Mouse (Mus musculus) liver, embryonic 13.5 days (tissue): Measurements from ENCODE around the gene Scn9a. TPM values are rescaled to one million over a fixed set of nuclear protein-coding genes. Genes with fewer than 3 reads are reported as not detected.

Experiments used
- ATAC-seq: fragments of 200-750 bp; cut with Nextera tagmentation; 2 replicates; pipeline ENCODE4 v1.8.0; 2017; ENCODE audit warnings: low read depth, mild to moderate bottlenecking, moderate number of reproducible peaks, moderate library complexity
- DNase-seq: peaks from one replicate; pipeline ENCODE4 v3.0.0; 2022
- H3K27ac ChIP-seq: fragments of 300-500 bp; sonication (generic); 2 replicates; pipeline ENCODE4 v1.5.1; 2015; ENCODE audit warnings: moderate library complexity, mild to moderate bottlenecking, inconsistent platforms
- H3K27me3 ChIP-seq: fragments of 300-500 bp; sonication (generic); 2 replicates; pipeline ENCODE4 v1.6.1; 2015; ENCODE audit warnings: mild to moderate bottlenecking, inconsistent platforms
- H3K36me3 ChIP-seq: fragments of 300-500 bp; sonication (generic); 2 replicates; pipeline ENCODE4 v1.6.1; 2015; ENCODE audit warnings: mild to moderate bottlenecking, inconsistent platforms
- H3K4me1 ChIP-seq: fragments of 300-500 bp; sonication (generic); replicated peaks from 2 replicates; pipeline ENCODE4 v1.6.1; 2015; ENCODE audit warnings: inconsistent platforms
- H3K4me2 ChIP-seq: fragments of 300-500 bp; sonication (generic); 2 replicates; pipeline ENCODE4 v1.6.1; 2015; ENCODE audit warnings: inconsistent platforms, mild to moderate bottlenecking, moderate library complexity
- H3K4me3 ChIP-seq: fragments of 300-500 bp; sonication (generic); replicated peaks from 2 replicates; pipeline ENCODE4 v1.5.1; 2015; ENCODE audit warnings: mild to moderate bottlenecking, inconsistent platforms
- H3K9ac ChIP-seq: fragments of 300-500 bp; sonication (generic); 2 replicates; pipeline ENCODE4 v1.6.1; 2015; ENCODE audit warnings: mild to moderate bottlenecking, inconsistent platforms
- H3K9me3 ChIP-seq: fragments of 300-500 bp; sonication (generic); replicated peaks from 2 replicates; pipeline ENCODE4 v1.6.1; 2016; ENCODE audit warnings: inconsistent platforms
- WGBS: fragments of 180-500 bp; shearing (Covaris S2); methylation state at CpG from one replicate; pipeline ENCODE4 v1.1.7; 2015; ENCODE audit not compliant: insufficient replicate concordance; 5-methylcytosine and 5-hydroxymethylcytosine counted together
- polyA plus RNA-seq: library from polyadenylated mRNA; unstranded; fragments of >200 nt; fragmentation: Nextera tagmentation; extraction: Ambion mirVana; gene quantifications from 2 replicates; pipeline ENCODE4 v1.2.1, GENCODE M21; 2015

Scn9a gene
- 0.02 TPM in 1 of 2 replicates, not detected in the other for polyA plus RNA-seq

GRCm38 (mm10) chr2:66634580-66635359, at the start of gene Scn9a:
TSS of gene Scn9a (minus strand) at chr2:66634962.
- H3K4me2 ChIP-seq = no peak within 1 kb of the TSS
- no peak; the same call in 1 of the 2 replicates for ATAC-seq

DNA sequence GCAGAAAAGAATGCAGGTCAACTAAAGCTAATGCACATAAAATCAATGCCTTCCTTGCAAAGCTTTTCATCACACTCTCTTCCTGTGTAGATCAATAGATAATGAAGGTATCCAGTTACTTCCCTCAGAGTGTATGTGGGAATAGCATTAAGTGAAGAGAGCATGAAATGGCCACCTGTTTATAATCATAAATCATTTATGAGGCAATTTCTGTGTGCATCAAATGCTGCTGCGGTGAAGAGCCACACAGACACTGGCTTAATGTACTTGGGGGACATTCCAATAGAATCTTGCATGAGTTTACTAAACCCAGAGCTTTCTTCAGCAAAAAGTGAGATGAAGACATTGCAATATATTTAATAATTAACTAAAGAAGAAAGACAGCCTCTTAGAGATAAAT, 27.2 kb upstream of the Scn9a start:
- Histone ChIP-seq H3K36me3 (no peaks in the 10 kb centered on the region), H3K9ac (no peak overlapping the region), H3K4me3 (no peak overlapping the region), H3K4me2 (no peak overlapping the region), H3K27me3 (no peaks in the 10 kb centered on the region), H3K4me1 (no peaks in the 10 kb centered on the region), H3K27ac (no peak overlapping the region), H3K9me3 (no peaks in the 10 kb centered on the region)
- WGBS = 59% methylated on average over 1 of the region's 1 CpGs
- no peak for DNase-seq
- no peak for ATAC-seq

More at GRCm38 (mm10) chr2:66634580-66635359, at the start of gene Scn9a:
- Histone ChIP-seq H3K4me3 (no peak within 1 kb of the TSS), H3K36me3 (no peaks in the 10 kb centered on the region), H3K9ac (no peak within 1 kb of the TSS), H3K9me3 (no peaks in the 10 kb centered on the region), H3K27ac (no peak within 1 kb of the TSS), H3K4me1 (no peaks in the 10 kb centered on the region), H3K27me3 (peaks cover 14% of the 10 kb centered on the region)
- no peak for DNase-seq
- 3% methylated on average over 25 of the region's 29 CpGs for WGBS

DNA sequence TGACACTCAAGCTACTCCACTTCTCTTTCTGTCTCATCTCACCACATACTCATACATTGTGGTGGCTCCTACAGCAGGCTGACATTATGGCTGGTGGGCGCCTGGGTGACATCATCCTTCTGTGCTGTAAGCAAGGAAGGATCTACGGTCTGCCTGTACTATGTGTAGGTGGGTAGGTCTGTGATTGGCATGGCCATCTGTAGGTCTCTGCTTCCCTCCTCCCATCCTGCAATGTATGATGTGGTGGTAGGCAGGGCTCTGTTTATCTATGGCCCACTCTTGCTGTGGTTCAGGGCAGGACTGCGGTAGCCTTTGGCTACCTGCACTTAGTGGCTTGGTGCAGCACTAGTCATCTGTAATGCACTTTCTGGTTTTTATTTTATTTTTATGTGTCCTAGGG, 21.7 kb upstream of the Scn9a start:
- Histone ChIP-seq H3K27ac (no peak overlapping the region), H3K9me3 (no peaks in the 10 kb centered on the region; the same call in 1 of the 2 replicates), H3K36me3 (no peaks in the 10 kb centered on the region), H3K4me2 (no peak overlapping the region), H3K9ac (no peak overlapping the region), H3K27me3 (no peaks in the 10 kb centered on the region), H3K4me1 (no peaks in the 10 kb centered on the region), H3K4me3 (no peak overlapping the region)
- DNase-seq (no peak), ATAC-seq (no peak)
- 81% methylated on average over 3 of the region's 3 CpGs for WGBS

DNA sequence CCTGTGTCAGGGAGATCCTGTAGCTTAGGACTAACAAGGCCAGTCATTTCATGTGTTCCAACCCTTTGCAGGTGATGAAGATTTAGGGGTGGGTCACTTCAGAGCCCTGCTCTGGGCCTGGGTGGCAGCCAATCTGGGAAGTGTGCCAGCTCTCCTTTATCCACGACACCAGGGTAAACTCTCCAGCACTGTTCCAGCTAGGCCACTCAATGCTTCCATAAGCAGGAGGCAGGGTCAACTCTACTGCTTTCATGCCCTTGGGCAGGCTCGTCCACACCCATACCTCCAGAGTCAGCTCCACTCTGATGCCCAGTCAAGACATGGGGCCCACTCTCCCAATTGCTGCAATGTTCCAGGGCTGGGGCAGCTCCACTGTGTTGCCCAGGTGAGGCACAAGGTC, 20.7 kb upstream of the Scn9a start:
- DNase-seq = no peak
- H3K4me2 ChIP-seq = no peak overlapping the region

GRCm38 (mm10) chr2:66644384-66644783, 9.6 kb upstream of the Scn9a start:
- DNase-seq = no peak

More for the DNA sequence above, 20.7 kb upstream of the Scn9a start:
- H3K4me3 ChIP-seq = no peak overlapping the region
- no peaks in the 10 kb centered on the region; the same call in 1 of the 2 replicates for H3K9me3 ChIP-seq
- H3K27me3 ChIP-seq = no peaks in the 10 kb centered on the region
- WGBS = 68% methylated on average over 2 of the region's 2 CpGs
- H3K36me3 ChIP-seq = no peaks in the 10 kb centered on the region
- H3K9ac ChIP-seq = no peak overlapping the region
- no peak overlapping the region for H3K27ac ChIP-seq
- no peaks in the 10 kb centered on the region for H3K4me1 ChIP-seq
- ATAC-seq = no peak

GRCm38 (mm10) chr2:66632728-66633127, 2.0 kb downstream of the Scn9a start:
- no peak overlapping the region for H3K27ac ChIP-seq
- H3K4me2 ChIP-seq = no peak overlapping the region
- no peaks in the 10 kb centered on the region for H3K36me3 ChIP-seq
- H3K9ac ChIP-seq = no peak overlapping the region
- no peaks in the 10 kb centered on the region for H3K9me3 ChIP-seq
- H3K4me1 ChIP-seq = no peaks in the 10 kb centered on the region
- DNase-seq = no peak
- H3K4me3 ChIP-seq = no peak overlapping the region
- 27% methylated on average over 5 of the region's 5 CpGs for WGBS
- no peak for ATAC-seq
- H3K27me3 ChIP-seq = peaks cover 14% of the 10 kb centered on the region

More at GRCm38 (mm10) chr2:66644384-66644783, 9.6 kb upstream of the Scn9a start:
- H3K9me3 ChIP-seq = no peaks in the 10 kb centered on the region
- 23% methylated on average over 5 of the region's 5 CpGs for WGBS
- ATAC-seq = no peak
- H3K27ac ChIP-seq = no peak overlapping the region
- H3K27me3 ChIP-seq = no peaks in the 10 kb centered on the region
- H3K36me3 ChIP-seq = no peaks in the 10 kb centered on the region
- H3K9ac ChIP-seq = no peak overlapping the region
- no peak overlapping the region for H3K4me3 ChIP-seq
- H3K4me2 ChIP-seq = no peak overlapping the region
- no peaks in the 10 kb centered on the region for H3K4me1 ChIP-seq

DNA sequence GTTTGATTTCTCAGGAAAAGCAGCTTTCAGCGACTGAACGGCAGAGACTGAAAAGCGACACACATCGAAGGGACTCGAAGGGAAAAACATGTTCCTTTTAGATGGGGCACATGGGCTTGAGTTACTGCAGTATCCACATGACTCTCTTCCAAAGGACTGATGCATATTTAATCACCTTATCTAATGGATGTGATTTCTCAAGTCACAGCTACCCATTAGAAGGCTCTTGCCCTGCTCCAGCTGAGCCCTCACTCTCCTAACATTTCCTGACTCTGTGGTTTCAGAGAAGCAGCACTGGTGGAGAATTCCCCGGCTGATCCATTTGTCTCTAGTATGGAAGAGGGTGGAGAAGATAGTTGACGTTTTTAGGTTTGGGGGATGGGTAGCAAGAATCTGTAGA, 23.7 kb downstream of the Scn9a start:
- no peak for ATAC-seq

GRCm38 (mm10) chr2:66597313-66597712, 37.4 kb downstream of the Scn9a start:
- 64% methylated on average over 6 of the region's 6 CpGs for WGBS
- Histone ChIP-seq H3K27me3 (no peaks in the 10 kb centered on the region), H3K4me2 (no peak overlapping the region), H3K4me1 (no peaks in the 10 kb centered on the region), H3K27ac (no peak overlapping the region), H3K9ac (no peak overlapping the region), H3K9me3 (no peaks in the 10 kb centered on the region), H3K4me3 (no peak overlapping the region), H3K36me3 (no peaks in the 10 kb centered on the region)
- ATAC-seq (no peak), DNase-seq (no peak)

More for the DNA sequence above, 23.7 kb downstream of the Scn9a start:
- Histone ChIP-seq H3K4me3 (no peak overlapping the region), H3K27me3 (no peaks in the 10 kb centered on the region), H3K36me3 (no peaks in the 10 kb centered on the region), H3K27ac (no peak overlapping the region), H3K9ac (no peak overlapping the region), H3K4me1 (no peaks in the 10 kb centered on the region), H3K9me3 (no peaks in the 10 kb centered on the region), H3K4me2 (no peak overlapping the region)
- no peak for DNase-seq
- 53% methylated on average over 7 of the region's 7 CpGs for WGBS

GRCm38 (mm10) chr2:66596145-66596544, 38.6 kb downstream of the Scn9a start:
- WGBS = 59% methylated on average over 5 of the region's 5 CpGs
- Histone ChIP-seq H3K9me3 (no peaks in the 10 kb centered on the region), H3K4me1 (no peaks in the 10 kb centered on the region), H3K4me2 (no peak overlapping the region), H3K9ac (no peak overlapping the region), H3K27ac (no peak overlapping the region), H3K27me3 (no peaks in the 10 kb centered on the region), H3K36me3 (no peaks in the 10 kb centered on the region), H3K4me3 (no peak overlapping the region)
- DNase-seq = no peak
- ATAC-seq = no peak

GRCm38 (mm10) chr2:66590151-66590550, 44.6 kb downstream of the Scn9a start:
- Histone ChIP-seq H3K36me3 (no peaks in the 10 kb centered on the region), H3K27me3 (no peaks in the 10 kb centered on the region), H3K4me3 (no peak overlapping the region), H3K9ac (no peak overlapping the region), H3K4me1 (no peaks in the 10 kb centered on the region), H3K27ac (no peak overlapping the region), H3K4me2 (no peak overlapping the region), H3K9me3 (no peaks in the 10 kb centered on the region)
- WGBS = 53% methylated on average over 3 of the region's 3 CpGs
- ATAC-seq (no peak), DNase-seq (no peak)

DNA sequence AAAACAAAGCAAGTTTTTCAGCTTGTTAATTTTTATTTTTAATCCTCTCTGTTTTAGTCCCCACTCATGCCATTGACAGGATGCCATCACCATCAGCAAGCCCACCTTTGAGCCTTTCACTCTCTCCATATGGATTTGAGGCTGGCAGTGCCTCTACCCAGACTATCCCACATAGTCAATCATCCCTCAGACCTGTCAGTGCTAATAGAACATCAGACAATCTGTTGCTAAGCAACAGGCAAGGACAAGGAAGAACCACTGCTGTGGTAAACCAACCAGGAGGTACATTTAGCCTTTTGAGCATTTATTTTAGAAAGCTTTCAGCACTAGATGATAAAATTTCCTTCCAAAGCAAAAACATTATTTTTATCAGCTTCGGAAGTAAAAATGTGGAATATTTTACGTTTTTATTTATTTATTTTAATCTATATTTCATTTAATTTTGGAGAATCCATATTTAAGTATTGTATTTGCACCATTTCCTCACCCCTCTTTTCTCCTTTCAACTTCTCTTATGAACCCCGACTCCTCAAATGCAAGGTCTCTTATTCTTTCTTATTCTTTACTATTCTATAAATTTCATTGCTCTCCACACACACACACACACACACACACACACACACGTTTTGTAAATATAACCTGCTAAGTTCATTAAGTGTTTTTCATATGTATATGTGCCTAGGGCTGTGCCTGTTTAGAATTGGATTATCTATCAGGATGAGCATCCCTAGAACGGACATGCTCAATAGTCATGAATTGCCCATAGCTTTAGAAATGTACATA, 54.5 kb downstream of the Scn9a start:
- H3K4me3 ChIP-seq = no peak overlapping the region
- no peak overlapping the region for H3K27ac ChIP-seq
- H3K4me2 ChIP-seq = no peak overlapping the region
- no peaks in the 10 kb centered on the region for H3K9me3 ChIP-seq
- H3K4me1 ChIP-seq = no peaks in the 10 kb centered on the region
- H3K36me3 ChIP-seq = no peaks in the 10 kb centered on the region
- no peak for ATAC-seq
- no peak for DNase-seq
- H3K27me3 ChIP-seq = no peaks in the 10 kb centered on the region
- 52% methylated on average over 5 of the region's 5 CpGs for WGBS
- H3K9ac ChIP-seq = no peak overlapping the region
